Mouse (Mus musculus) MEL (cell line): ENCODE data around the gene Smpd3. TPM values are rescaled to one million over a fixed set of nuclear protein-coding genes. Genes with fewer than 3 reads are reported as not detected.

Experiments used
- DNase-seq: peaks from one replicate; pipeline ENCODE4 v3.0.0; 2011; ENCODE audit warnings: low read depth, low spot score
- H3K27ac ChIP-seq: 2 replicates; pipeline ENCODE4 v1.5.1; 2012; ENCODE audit warnings: low read depth, mild to moderate bottlenecking, control low read depth, low read length, moderate library complexity; ENCODE audit not compliant: control insufficient read depth
- H3K27me3 ChIP-seq, 2 experiments: fragments of 150-350 bp in 1 of 2; sonication (generic) in 1 of 2; 2 replicates each; pipeline ENCODE4 v1.6.1; 2012; ENCODE audit warnings: low read length in 2 of 2, mild to moderate bottlenecking in 2 of 2, improper control_type of control experiment in 1 of 2, moderate library complexity in 1 of 2; ENCODE audit not compliant: insufficient read depth in 2 of 2, control insufficient read depth in 1 of 2
- H3K36me3 ChIP-seq, 2 experiments: 2 replicates each; pipeline ENCODE4 v1.6.1; 2012 to 2014; ENCODE audit warnings: low read length in 2 of 2, improper control_type of control experiment in 1 of 2, inconsistent platforms in 1 of 2, mild to moderate bottlenecking in 1 of 2; ENCODE audit not compliant: insufficient read depth in 2 of 2, control insufficient read depth in 1 of 2
- H3K4me1 ChIP-seq, 2 experiments: fragments of 150-350 bp in 1 of 2; sonication (generic) in 1 of 2; 2 replicates each; pipeline ENCODE4 v1.6.1; 2012; ENCODE audit warnings: low read length in 2 of 2, improper control_type of control experiment in 1 of 2, mild to moderate bottlenecking in 1 of 2; ENCODE audit not compliant: insufficient read depth in 2 of 2, control insufficient read depth in 1 of 2
- H3K4me3 ChIP-seq, 2 experiments: fragments of 150-350 bp in 1 of 2; sonication (generic) in 1 of 2; 2 replicates each; pipeline ENCODE4 v1.5.1; 2012; ENCODE audit warnings: low read depth in 2 of 2, low read length in 2 of 2, mild to moderate bottlenecking in 2 of 2, moderate library complexity in 2 of 2, control low read depth in 1 of 2, improper control_type of control experiment in 1 of 2; ENCODE audit not compliant: control insufficient read depth in 1 of 2, insufficient read depth in 1 of 2
- H3K79me2 ChIP-seq: 2 replicates; pipeline ENCODE4 v1.6.1; 2012; ENCODE audit warnings: mild to moderate bottlenecking, low read length, moderate library complexity; ENCODE audit not compliant: control insufficient read depth, poor library complexity, insufficient read depth
- H3K9ac ChIP-seq: 2 replicates; pipeline ENCODE4 v1.6.1; 2012; ENCODE audit warnings: low read depth, mild to moderate bottlenecking, control low read depth, low read length, moderate library complexity; ENCODE audit not compliant: control insufficient read depth, poor library complexity, severe bottlenecking
- H3K9me3 ChIP-seq: fragments of 150-350 bp; sonication (generic); replicated peaks from 2 replicates; pipeline ENCODE4 v1.6.1; 2012; ENCODE audit warnings: mild to moderate bottlenecking, low read length, improper control_type of control experiment, moderate library complexity; ENCODE audit not compliant: insufficient read depth
- CHD1 ChIP-seq: IDR thresholded peaks from 2 replicates; pipeline ENCODE4 v1.6.1; 2012; ENCODE audit warnings: low read depth, mild to moderate bottlenecking, inconsistent platforms, low read length, improper control_type of control experiment
- CHD2 ChIP-seq: IDR thresholded peaks from 2 replicates; pipeline ENCODE4 v1.6.1; 2011; ENCODE audit warnings: low read length, improper control_type of control experiment
- CTCF ChIP-seq, 3 experiments: IDR thresholded peaks in 2 of 3; conservative IDR thresholded peaks in 1 of 3; 2 replicates each; pipeline ENCODE4 v1.5.1; 2011 to 2012; ENCODE audit warnings: low read length in 3 of 3, low read depth in 2 of 3, mild to moderate bottlenecking in 2 of 3, improper control_type of control experiment in 1 of 3, inconsistent platforms in 1 of 3, mixed read lengths in 1 of 3, moderate library complexity in 1 of 3; ENCODE audit not compliant: control insufficient read depth in 1 of 3, insufficient read depth in 1 of 3, poor library complexity in 1 of 3, severe bottlenecking in 1 of 3
- GABPA ChIP-seq: IDR thresholded peaks from 2 replicates; pipeline ENCODE4 v1.6.1; 2012; ENCODE audit warnings: low read depth, mild to moderate bottlenecking, inconsistent platforms, low read length, improper control_type of control experiment, moderate library complexity
- JUND ChIP-seq: IDR thresholded peaks from 2 replicates; pipeline ENCODE4 v1.6.1; 2011; ENCODE audit warnings: low read depth, mild to moderate bottlenecking, improper control_type of control experiment, low read length
- KAT2A ChIP-seq: conservative IDR thresholded peaks from 2 replicates; pipeline ENCODE4 v1.6.1; 2012; ENCODE audit warnings: low read depth, low read length, improper control_type of control experiment, inconsistent platforms
- MAX ChIP-seq: IDR thresholded peaks from 2 replicates; pipeline ENCODE4 v1.6.1; 2011; ENCODE audit warnings: low read length, improper control_type of control experiment
- MAZ ChIP-seq: IDR thresholded peaks from 2 replicates; pipeline ENCODE4 v1.6.1; 2012; ENCODE audit warnings: low read depth, mild to moderate bottlenecking, inconsistent platforms, low read length, improper control_type of control experiment
- MEF2A ChIP-seq: IDR thresholded peaks from 2 replicates; pipeline ENCODE4 v1.6.1; 2014; ENCODE audit warnings: low read depth, mild to moderate bottlenecking, inconsistent platforms, low read length, improper control_type of control experiment; ENCODE audit not compliant: poor library complexity, insufficient replicate concordance, severe bottlenecking; ENCODE audit errors: extremely low read depth
- MXI1 ChIP-seq: IDR thresholded peaks from 2 replicates; pipeline ENCODE4 v1.6.1; 2011; ENCODE audit warnings: mild to moderate bottlenecking, low read depth, low read length, improper control_type of control experiment
- MYB ChIP-seq: IDR thresholded peaks from 2 replicates; pipeline ENCODE4 v1.6.1; 2011; ENCODE audit warnings: mild to moderate bottlenecking, low read depth, low read length, improper control_type of control experiment
- MYC ChIP-seq: IDR thresholded peaks from 2 replicates; pipeline ENCODE4 v1.6.1; 2011; ENCODE audit warnings: low read depth, mild to moderate bottlenecking, low read length, improper control_type of control experiment, moderate library complexity
- NRF1 ChIP-seq: IDR thresholded peaks from 2 replicates; pipeline ENCODE4 v1.6.1; 2014; ENCODE audit warnings: low read depth, mild to moderate bottlenecking, inconsistent platforms, low read length, improper control_type of control experiment, moderate library complexity; ENCODE audit not compliant: poor library complexity, insufficient read depth, severe bottlenecking
- POLR2A ChIP-seq, 2 experiments: IDR thresholded peaks; 2 replicates each; pipeline ENCODE4 v1.6.1; 2011 to 2012; ENCODE audit warnings: low read length in 2 of 2, mild to moderate bottlenecking in 2 of 2, control low read depth in 1 of 2, improper control_type of control experiment in 1 of 2, low read depth in 1 of 2, moderate library complexity in 1 of 2; ENCODE audit not compliant: control insufficient read depth in 1 of 2, insufficient read depth in 1 of 2, poor library complexity in 1 of 2
- RAD21 ChIP-seq: IDR thresholded peaks from 2 replicates; pipeline ENCODE4 v1.6.1; 2011; ENCODE audit warnings: mild to moderate bottlenecking, low read depth, low read length, improper control_type of control experiment
- SMC3 ChIP-seq: IDR thresholded peaks from 2 replicates; pipeline ENCODE4 v1.6.1; 2011; ENCODE audit warnings: low read depth, low read length, improper control_type of control experiment
- UBTF ChIP-seq: IDR thresholded peaks from 2 replicates; pipeline ENCODE4 v1.6.1; 2012; ENCODE audit warnings: low read depth, mild to moderate bottlenecking, inconsistent platforms, low read length, improper control_type of control experiment, moderate library complexity, borderline replicate concordance; ENCODE audit not compliant: insufficient read depth
- USF1 ChIP-seq: IDR thresholded peaks from 2 replicates; pipeline ENCODE4 v1.6.1; 2014; ENCODE audit warnings: low read depth, mild to moderate bottlenecking, inconsistent platforms, low read length, improper control_type of control experiment, moderate library complexity
- ZC3H11A ChIP-seq: IDR thresholded peaks from 2 replicates; pipeline ENCODE4 v1.6.1; 2012; ENCODE audit warnings: low read depth, mild to moderate bottlenecking, inconsistent platforms, low read length, improper control_type of control experiment
- ZKSCAN1 ChIP-seq: IDR thresholded peaks from 2 replicates; pipeline ENCODE4 v1.6.1; 2012; ENCODE audit warnings: low read depth, mild to moderate bottlenecking, inconsistent platforms, low read length, improper control_type of control experiment, moderate library complexity
- ZNF384 ChIP-seq: IDR thresholded peaks from 2 replicates; pipeline ENCODE4 v1.6.1; 2012; ENCODE audit warnings: low read depth, mild to moderate bottlenecking, inconsistent platforms, low read length, improper control_type of control experiment
- polyA plus RNA-seq, 2 experiments: library from polyadenylated mRNA; stranded (reverse) in 1 of 2; unstranded in 1 of 2; fragments of >175 nt in 1 of 2; fragments of >200 nt in 1 of 2; gene quantifications; 2 replicates each; pipeline versions ENCODE4 v1.2.1 to v1.2.4; 2012; ENCODE audit warnings: low replicate concordance in 2 of 2, low read depth in 1 of 2; ENCODE audit not compliant: insufficient read length in 2 of 2, insufficient read depth in 1 of 2, missing spikeins in 1 of 2
- total RNA-seq: library from RNA; depleted of rRNA; stranded (reverse); fragments of 300-350 nt; gene quantifications from 2 replicates; pipeline ENCODE4 v1.2.3, GENCODE M21; 2012

The Smpd3 gene
- total and polyA plus RNA-seq, 3 experiments: 0.04 to 0.08 TPM; not detected in 1

GRCm38 (mm10) chr8:106313120-106313737 is 24.6 kb downstream of the Smpd3 start:
- TF ChIP-seq MYC (no peak), USF1 (no peak), GABPA (no peak), KAT2A (no peak), SMC3 (no peak), ZKSCAN1 (no peak), MAZ (no peak), CHD2 (no peak), MXI1 (no peak), MEF2A (no peak), JUND (no peak), MAX (no peak), ZNF384 (no peak), NRF1 (no peak), UBTF (no peak)
- peaks cover 7 to 9% of the 10 kb centered on the region in 2 experiments for H3K27me3 ChIP-seq
- H3K4me1 ChIP-seq: peaks cover 0 to 7% of the 10 kb centered on the region in 2 experiments; a peak in 1 of 4 replicates
- H3K36me3 ChIP-seq: no peaks in the 10 kb centered on the region
- DNase-seq: no peak
- no peaks in the 10 kb centered on the region for H3K79me2 ChIP-seq
- H3K9ac ChIP-seq: no peak overlapping the region
- H3K4me3 ChIP-seq: no peak overlapping the region
- H3K9me3 ChIP-seq: no peaks in the 10 kb centered on the region
- H3K27ac ChIP-seq: no peak overlapping the region

DNA sequence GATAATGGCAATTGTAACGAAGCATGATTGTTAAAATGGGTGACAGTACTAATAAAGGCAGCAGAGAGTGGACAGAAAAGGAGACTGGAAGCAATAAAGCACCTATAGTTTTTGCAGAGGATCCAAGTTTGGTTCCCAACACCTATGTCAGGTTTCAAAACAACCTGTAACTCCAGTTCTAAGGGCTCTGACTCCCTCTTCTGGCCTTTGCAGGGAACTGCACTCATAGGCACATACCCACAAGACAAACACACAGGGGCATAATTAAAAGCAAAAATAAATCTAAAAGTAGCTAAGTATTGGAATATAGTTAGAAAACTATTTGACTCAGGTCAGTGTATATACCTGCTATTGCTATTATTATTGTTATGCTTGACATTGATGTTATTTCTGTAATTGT is 25.8 kb downstream of the Smpd3 start:
- Histone ChIP-seq H3K4me1 (peaks cover 0 to 7% of the 10 kb centered on the region in 2 experiments; a peak in 1 of 4 replicates), H3K9ac (no peak overlapping the region)
- TF ChIP-seq ZNF384 (no peak), SMC3 (peak; percentile 51), CHD1 (no peak), ZC3H11A (peak; percentile 49), RAD21 (peak; percentile 58), MYB (no peak), CTCF (IDR thresholded peaks at IDR 0.05 in 2 of 3, conservative IDR thresholded peaks at IDR 0.05 in 1 of 3; ENCODE audit: control insufficient read depth in 1 of 3, insufficient read depth in 1 of 3, low read depth in 2 of 3, low read length in 3 of 3, poor library complexity in 1 of 3, severe bottlenecking in 1 of 3) (peak; percentile 39 to 61 (median 47); a peak in 5 of 6 replicates), POLR2A (IDR thresholded peaks at IDR 0.05; ENCODE audit: control insufficient read depth in 1 of 2, insufficient read depth in 1 of 2, low read depth in 1 of 2, low read length in 2 of 2, poor library complexity in 1 of 2) (no peak)

More for the DNA sequence above, 25.8 kb downstream of the Smpd3 start:
- Histone ChIP-seq H3K9me3 (no peaks in the 10 kb centered on the region), H3K36me3 (no peaks in the 10 kb centered on the region), H3K27me3 (peaks cover 2 to 9% of the 10 kb centered on the region in 2 experiments), H3K27ac (no peak overlapping the region), H3K79me2 (no peaks in the 10 kb centered on the region), H3K4me3 (no peak overlapping the region)
- peak; percentile 29 for DNase-seq
